Comparison of ENCODE assay signal across 8 mouse cellular contexts in the genomic region with DNA sequence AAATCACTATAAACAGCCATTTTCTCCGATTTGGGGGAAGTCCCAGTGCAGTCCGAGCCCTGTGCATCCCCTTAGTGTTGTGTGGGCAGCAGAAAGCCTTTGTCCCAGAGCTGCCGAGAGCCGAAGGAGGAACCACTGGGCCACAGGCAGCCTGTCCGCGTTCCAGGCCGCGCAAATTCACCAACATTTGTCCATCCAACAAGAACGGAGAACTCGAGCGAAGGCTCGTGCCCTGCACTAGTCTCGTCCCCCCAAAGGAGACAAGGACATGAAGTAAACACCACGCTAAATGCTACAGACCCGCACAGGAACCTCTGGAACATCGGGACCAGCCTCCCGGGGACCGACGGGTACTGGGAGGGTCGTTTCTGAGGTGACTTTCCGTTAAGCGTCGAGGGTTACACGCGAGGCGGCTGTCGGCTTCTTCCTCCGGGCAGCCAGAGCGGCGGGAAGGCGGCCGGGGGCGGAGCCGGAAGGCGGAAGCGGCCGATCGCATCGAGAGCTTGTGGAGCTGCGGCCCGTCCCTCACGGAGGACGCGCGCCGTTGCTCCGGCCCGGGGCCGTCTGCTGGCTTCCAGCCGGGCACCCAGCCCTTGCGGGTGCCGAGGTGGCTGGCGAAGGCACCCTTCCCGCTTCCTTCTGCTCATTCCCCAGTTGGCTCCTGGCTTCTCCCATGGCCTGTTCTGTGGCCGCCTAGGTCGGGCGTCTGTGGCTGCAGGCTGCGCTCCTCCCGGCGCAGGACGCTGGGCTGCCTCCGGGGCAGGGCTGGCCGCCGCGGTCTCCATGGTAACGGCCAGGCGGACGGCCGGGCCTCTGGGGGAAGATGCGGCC. TPM values are rescaled to one million over a fixed set of nuclear protein-coding genes. Genes with fewer than 3 reads are reported as not detected.
DNase-seq lines count a peak whose midpoint lies in the region; ATAC-seq lines count a peak whose summit lies in the region.

A gene (plus strand): TSS at position 250 of the 831 bp plus-strand sequence.

- H3K9ac ChIP-seq in intestine, embryonic 14.5 days (ENCODE audit: low read length), result peak within 1 kb of the TSS; percentile 64

- peak; percentile 85 for DNase-seq in adipocyte (ENCODE audit: low spot score)
- DNase-seq in embryo, embryonic 10 days (ENCODE audit: low spot score), result peak; percentile 89
- peak; percentile 86 for DNase-seq in gastrocnemius, postnatal 14 days
- DNase-seq in intestine, embryonic 14.5 days (ENCODE audit: low spot score), result peak; percentile 94
- DNase-seq in left cerebral cortex, postnatal 14 days (ENCODE audit: low spot score in 2 of 2), result peak; percentile 72 to 83
- peak; percentile 86 for DNase-seq in mesoderm, embryonic 11.5 days (ENCODE audit: low read depth, low spot score)
- DNase-seq in right cerebral cortex, postnatal 36 days (ENCODE audit: low spot score in 2 of 2), result peak; percentile 77 to 78
- peak; percentile 92 for DNase-seq in yolk sac, embryonic 10.5 days (ENCODE audit: low spot score)

- WGBS in intestine, embryonic 14.5 days, result under 1% methylated on average over 57 of the region's 70 CpGs

- H3K27ac ChIP-seq in intestine, embryonic 14.5 days (ENCODE audit: low read depth), result peak within 1 kb of the TSS; percentile 92

- H3K27me3 ChIP-seq in intestine, embryonic 14.5 days (replicated peaks; ENCODE audit: control insufficient read depth, insufficient read depth, low read length), result no peaks in the 10 kb centered on the region

- peak within 1 kb of the TSS; percentile 76 for H3K4me2 ChIP-seq in intestine, embryonic 14.5 days (ENCODE audit: low read length)

- no peaks in the 10 kb centered on the region for H3K9me3 ChIP-seq in intestine, embryonic 14.5 days (ENCODE audit: control insufficient read depth, low read length)

- intact Hi-C loops in gastrocnemius, postnatal 14 days (cut with DNase I; ENCODE audit: low total_unique reads), result loop anchor here (10.0 kb wide), 1 partner anchor 53 kb away; a partner anchor contains a TSS
- intact Hi-C loops in left cerebral cortex, postnatal 14 days (cut with DNase I), result loop anchor here (2.0 kb wide), 1 partner anchor 53 kb away; a partner anchor contains a TSS

- ATAC-seq in intestine, embryonic 14.5 days (replicated peaks; ENCODE audit: low FRiP score, low TSS enrichment, low read depth), result peak; percentile 97

- H3K4me1 ChIP-seq in intestine, embryonic 14.5 days (replicated peaks; ENCODE audit: control insufficient read depth, insufficient read depth, low read length), result peaks cover 10% of the 10 kb centered on the region

- peak within 1 kb of the TSS; percentile 71 for H3K4me3 ChIP-seq in intestine, embryonic 14.5 days (ENCODE audit: low read depth, low read length)

- peaks cover 34% of the 10 kb centered on the region for H3K36me3 ChIP-seq in intestine, embryonic 14.5 days (ENCODE audit: control insufficient read depth, insufficient read depth, low read length)

RNA-seq across cellular contexts. Expression of the gene that starts here (rescaled TPM):
- 1 to 10 TPM; 6.1 to 6.3 TPM for total RNA-seq in gastrocnemius, postnatal 14 days (2021)
- polyA plus RNA-seq in intestine, embryonic 14.5 days (2014; fragmentation: Nextera tagmentation; extraction: Ambion mirVana), result 27.5 and 30.3 TPM in 2 replicates
- 10 to 100 TPM; 45.5 to 46.2 TPM for total RNA-seq in left cerebral cortex, postnatal 14 days (2021)

Comparison
In these comparisons a context has a peak if more than half of its experiments do, and no peak if none do; other contexts are left out.
1. Peak in every context shown above with its lines: DNase-seq, ATAC-seq, H3K4me3 ChIP-seq and H3K27ac ChIP-seq.
2. RNA of the gene that starts here (total RNA-seq): 45.5 to 46.2 TPM in left cerebral cortex, postnatal 14 days; 6.1 to 6.3 TPM in gastrocnemius, postnatal 14 days; every median in the first group is over 4 times any median in the second.